Mouse (Mus musculus) liver, embryonic 12.5 days (tissue): Measurements from ENCODE around the gene Nr1d2. TPM values are rescaled to one million over a fixed set of nuclear protein-coding genes. Genes with fewer than 3 reads are reported as not detected.
A peak's percentile ranks its signal among the peaks of the same experiment; 100 is the strongest.
"Not testable (repeated sequence)": the region's sequence is repeated elsewhere in the genome, so short reads cannot be mapped to it uniquely, and the experiment has no call there.

Source experiments
- ATAC-seq: fragments of 200-750 bp; cut with Nextera tagmentation; 2 replicates; pipeline ENCODE4 v1.8.0; 2017; ENCODE audit warnings: moderate number of reproducible peaks, mild to moderate bottlenecking, moderate library complexity
- H3K27ac ChIP-seq: fragments of 300-500 bp; sonication (generic); 2 replicates; pipeline ENCODE4 v1.5.1; 2016; ENCODE audit warnings: mild to moderate bottlenecking
- H3K27me3 ChIP-seq: fragments of 300-500 bp; sonication (generic); replicated peaks from 2 replicates; pipeline ENCODE4 v1.6.1; 2016; ENCODE audit warnings: mild to moderate bottlenecking, moderate library complexity
- H3K36me3 ChIP-seq: fragments of 300-500 bp; sonication (generic); 2 replicates; pipeline ENCODE4 v1.6.1; 2016; ENCODE audit warnings: mild to moderate bottlenecking, moderate library complexity
- H3K4me1 ChIP-seq: fragments of 300-500 bp; sonication (generic); 2 replicates; pipeline ENCODE4 v1.6.1; 2016
- H3K4me2 ChIP-seq: fragments of 300-500 bp; sonication (generic); 2 replicates; pipeline ENCODE4 v1.6.1; 2016; ENCODE audit warnings: mild to moderate bottlenecking, moderate library complexity
- H3K4me3 ChIP-seq: fragments of 300-500 bp; sonication (generic); 2 replicates; pipeline ENCODE4 v1.5.1; 2016; ENCODE audit warnings: mild to moderate bottlenecking, moderate library complexity
- H3K9ac ChIP-seq: fragments of 300-500 bp; sonication (generic); 2 replicates; pipeline ENCODE4 v1.6.1; 2016; ENCODE audit warnings: mild to moderate bottlenecking, moderate library complexity
- H3K9me3 ChIP-seq: fragments of 300-500 bp; sonication (generic); replicated peaks from 2 replicates; pipeline ENCODE4 v1.6.1; 2016; ENCODE audit warnings: mild to moderate bottlenecking, moderate library complexity
- WGBS: fragments of 180-500 bp; shearing (Covaris S2); methylation state at CpG from one replicate; pipeline ENCODE4 v1.1.7; 2016; ENCODE audit not compliant: insufficient replicate concordance; 5-methylcytosine and 5-hydroxymethylcytosine counted together
- polyA plus RNA-seq: library from polyadenylated mRNA; unstranded; fragments of >200 nt; fragmentation: Nextera tagmentation; extraction: Ambion mirVana; gene quantifications from 2 replicates; pipeline ENCODE4 v1.2.1, GENCODE M21; 2016

Gene Nr1d2
- polyA plus RNA-seq, 1 experiment from 2014 or later: 2.2 TPM

- Histone ChIP-seq H3K4me2 (no peak overlapping the region), H3K4me3 (no peak overlapping the region), H3K9me3 (no peaks in the 10 kb centered on the region), H3K9ac (no peak overlapping the region), H3K36me3 (peaks cover 4% of the 10 kb centered on the region), H3K27me3 (no peaks in the 10 kb centered on the region), H3K27ac (no peak overlapping the region), H3K4me1 (no peaks in the 10 kb centered on the region)
- WGBS: 74% methylated on average over 3 of the region's 3 CpGs
- ATAC-seq: no peak
Observed at GRCm38 (mm10) chr14:18261203-18261602, 22.3 kb upstream of the Nr1d2 start.

- Histone ChIP-seq H3K4me3 (no peak overlapping the region), H3K27ac (no peak overlapping the region), H3K27me3 (no peaks in the 10 kb centered on the region), H3K4me1 (peaks cover 22% of the 10 kb centered on the region), H3K4me2 (no peak overlapping the region), H3K9me3 (no peaks in the 10 kb centered on the region), H3K36me3 (no peaks in the 10 kb centered on the region), H3K9ac (no peak overlapping the region)
- WGBS: 70% methylated on average over 21 of the region's 21 CpGs
- ATAC-seq: no peak
Observed at GRCm38 (mm10) chr14:18242638-18243130, 3.8 kb upstream of the Nr1d2 start.

GRCm38 (mm10) chr14:18241786-18242185, 2.9 kb upstream of the Nr1d2 start:
- 77% methylated on average over 4 of the region's 4 CpGs for WGBS
- Histone ChIP-seq H3K9me3 (no peaks in the 10 kb centered on the region), H3K4me2 (no peak overlapping the region), H3K36me3 (no peaks in the 10 kb centered on the region), H3K27me3 (no peaks in the 10 kb centered on the region), H3K27ac (no peak overlapping the region), H3K9ac (no peak overlapping the region), H3K4me1 (peaks cover 26% of the 10 kb centered on the region), H3K4me3 (no peak overlapping the region)
- ATAC-seq: no peak

- H3K4me2 ChIP-seq: no peak overlapping the region
- WGBS: 55% methylated on average over 7 of the region's 7 CpGs
- no peaks in the 10 kb centered on the region for H3K9me3 ChIP-seq
Observed at GRCm38 (mm10) chr14:18240132-18240531, 1.2 kb upstream of the Nr1d2 start.

GRCm38 (mm10) chr14:18238131-18238749, 687 bp downstream of the Nr1d2 start:
- Histone ChIP-seq H3K9ac (peak overlapping the region; percentile 72), H3K36me3 (no peaks in the 10 kb centered on the region), H3K9me3 (no peaks in the 10 kb centered on the region), H3K4me1 (peaks cover 33% of the 10 kb centered on the region), H3K27me3 (no peaks in the 10 kb centered on the region), H3K4me2 (peak overlapping the region; percentile 99), H3K27ac (peak overlapping the region; percentile 72), H3K4me3 (peak overlapping the region; percentile 75)
- under 1% methylated on average over 71 of the region's 71 CpGs for WGBS
- peak; percentile 88 for ATAC-seq

More at GRCm38 (mm10) chr14:18240132-18240531, 1.2 kb upstream of the Nr1d2 start:
- Histone ChIP-seq H3K27ac (no peak overlapping the region), H3K27me3 (no peaks in the 10 kb centered on the region), H3K4me1 (peaks cover 26% of the 10 kb centered on the region), H3K4me3 (no peak overlapping the region), H3K36me3 (no peaks in the 10 kb centered on the region), H3K9ac (no peak overlapping the region)
- ATAC-seq: no peak

- no peak for ATAC-seq
- H3K36me3 ChIP-seq: no peaks in the 10 kb centered on the region
- H3K27me3 ChIP-seq: no peaks in the 10 kb centered on the region
- H3K9me3 ChIP-seq: no peaks in the 10 kb centered on the region
- no peak overlapping the region for H3K27ac ChIP-seq
- no peak overlapping the region for H3K4me3 ChIP-seq
- peaks cover 33% of the 10 kb centered on the region for H3K4me1 ChIP-seq
- no peak overlapping the region; the same call in 1 of the 2 replicates for H3K9ac ChIP-seq
- H3K4me2 ChIP-seq: peak overlapping the region; percentile 99
- 69% methylated on average over 4 of the region's 4 CpGs for WGBS
Observed at GRCm38 (mm10) chr14:18237381-18237780, 1.5 kb downstream of the Nr1d2 start.

GRCm38 (mm10) chr14:18236496-18237235, 2.3 kb downstream of the Nr1d2 start:
- not testable (repeated sequence) for H3K27me3 ChIP-seq, ATAC-seq, H3K9ac ChIP-seq, H3K36me3 ChIP-seq, H3K27ac ChIP-seq, H3K4me3 ChIP-seq, H3K4me2 ChIP-seq, H3K9me3 ChIP-seq
- WGBS: 68% methylated on average over 2 of the region's 2 CpGs
- H3K4me1 ChIP-seq: peaks cover 33% of the 10 kb centered on the region

GRCm38 (mm10) chr14:18233981-18234960, 4.7 kb downstream of the Nr1d2 start:
- WGBS: 43% methylated on average over 5 of the region's 5 CpGs
- no peak overlapping the region for H3K4me3 ChIP-seq

GRCm38 (mm10) chr14:18233076-18233475, 5.9 kb downstream of the Nr1d2 start:
- Histone ChIP-seq H3K27ac (no peak overlapping the region), H3K4me2 (no peak overlapping the region), H3K27me3 (no peaks in the 10 kb centered on the region), H3K4me3 (no peak overlapping the region), H3K9ac (no peak overlapping the region), H3K4me1 (peaks cover 15% of the 10 kb centered on the region; the same call in 1 of the 2 replicates), H3K9me3 (no peaks in the 10 kb centered on the region), H3K36me3 (no peaks in the 10 kb centered on the region)
- no peak for ATAC-seq
- WGBS: 65% methylated on average over 2 of the region's 2 CpGs

More at GRCm38 (mm10) chr14:18233981-18234960, 4.7 kb downstream of the Nr1d2 start:
- no peaks in the 10 kb centered on the region for H3K36me3 ChIP-seq
- H3K9ac ChIP-seq: no peak overlapping the region
- H3K4me1 ChIP-seq: peaks cover 25% of the 10 kb centered on the region
- H3K4me2 ChIP-seq: no peak overlapping the region
- ATAC-seq: no peak
- no peak overlapping the region for H3K27ac ChIP-seq
- H3K27me3 ChIP-seq: no peaks in the 10 kb centered on the region
- H3K9me3 ChIP-seq: no peaks in the 10 kb centered on the region

- not testable (repeated sequence) for H3K27me3 ChIP-seq, H3K4me3 ChIP-seq, H3K4me2 ChIP-seq, H3K9me3 ChIP-seq, H3K4me1 ChIP-seq, ATAC-seq, H3K9ac ChIP-seq, H3K27ac ChIP-seq, H3K36me3 ChIP-seq
- 78% methylated on average over 8 of the region's 8 CpGs for WGBS
Observed at GRCm38 (mm10) chr14:18231866-18232265, 7.1 kb downstream of the Nr1d2 start.

- H3K4me1 ChIP-seq, H3K36me3 ChIP-seq, H3K27me3 ChIP-seq, H3K9me3 ChIP-seq, ATAC-seq, H3K27ac ChIP-seq, H3K4me3 ChIP-seq, H3K4me2 ChIP-seq, H3K9ac ChIP-seq: not testable (repeated sequence)
- WGBS: 81% methylated on average over 10 of the region's 10 CpGs
Observed at GRCm38 (mm10) chr14:18229751-18230150, 9.2 kb downstream of the Nr1d2 start.
